Mouse (Mus musculus) CH12F3 (cell line): ENCODE results near the gene Mipol1.

Experiments used
- in situ Hi-C: fragments of 300-500 bp; cut with MboI; formaldehyde crosslinking; loops from 2 replicates; pipeline ENCODE4 v1.14.3; 2020; ENCODE audit warnings: low sequenced_read_pairs

The Mipol1 gene

DNA sequence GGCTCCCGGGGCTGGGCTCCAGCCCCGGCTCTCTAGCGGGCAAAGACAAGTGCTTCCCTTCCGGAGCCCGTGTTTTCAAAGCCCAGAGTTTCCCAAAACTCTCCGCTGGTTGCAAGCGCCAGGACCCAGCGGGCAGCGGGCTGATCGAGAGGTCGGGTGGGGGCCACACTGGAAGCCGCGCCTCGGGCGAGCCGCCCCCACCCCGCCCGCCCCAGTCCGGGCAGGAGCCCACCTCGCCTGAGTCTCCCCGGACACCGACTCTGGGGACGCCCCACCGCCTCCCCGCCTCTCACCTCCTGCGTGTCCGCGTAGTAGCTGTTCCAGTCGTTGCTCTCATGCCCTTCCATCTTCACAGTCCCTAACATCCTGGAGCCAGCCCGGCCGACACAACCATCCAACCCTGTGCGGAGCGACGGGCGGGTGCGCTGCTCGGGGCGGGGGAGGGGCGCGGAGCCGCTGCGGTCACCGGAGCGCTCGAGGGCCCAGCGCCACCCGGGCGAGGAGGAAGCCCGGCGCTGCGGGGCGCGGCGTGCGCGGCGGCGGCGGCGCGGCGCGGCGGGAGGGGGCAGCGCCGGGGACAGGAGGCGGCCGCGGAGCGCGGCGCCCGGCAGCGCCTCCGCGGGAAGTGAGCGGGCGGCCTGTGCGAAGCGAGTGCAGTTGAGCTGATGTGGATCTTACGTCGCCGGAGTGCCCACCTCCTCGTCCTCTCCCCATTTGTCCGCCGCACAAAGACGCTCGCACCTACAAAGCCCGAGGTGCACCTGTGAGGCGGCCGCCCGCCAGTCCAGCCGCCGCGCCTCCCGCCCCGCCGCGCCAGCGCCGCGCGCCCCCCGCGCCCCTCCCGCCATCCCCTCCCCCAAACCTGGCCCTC, 315.4 kb downstream of the Mipol1 start:
- in situ Hi-C loops, result no loop called here
